Mouse (Mus musculus): ENCODE results near the gene Bst2. TPM values are rescaled to one million over a fixed set of nuclear protein-coding genes. Genes with fewer than 3 reads are reported as not detected.
A peak's percentile ranks its signal among the peaks of the same experiment; 100 is the strongest.

Gene Bst2
- polyA plus RNA-seq, 1 experiment from 2014 or later: 16.1 TPM

- Histone ChIP-seq H3K27me3 (replicated peaks) (no peaks in the 10 kb centered on the region), H3K4me1 (peaks cover 41% of the 10 kb centered on the region), H3K4me3 (replicated peaks) (no peak overlapping the region), H3K27ac (replicated peaks) (no peak overlapping the region), H3K4me2 (peak overlapping the region; percentile 41), H3K36me3 (peaks cover 36% of the 10 kb centered on the region), H3K9me3 (replicated peaks) (no peaks in the 10 kb centered on the region), H3K9ac (replicated peaks) (no peak overlapping the region)
- WGBS: 16% methylated on average over 16 of the region's 16 CpGs
- ATAC-seq (ENCODE audit: low FRiP score): peak; percentile 83
These were observed 42.2 kb downstream of the Bst2 start for GRCm38 (mm10) chr8:71495039-71495438.

GRCm38 (mm10) chr8:71488454-71488853 lies 48.8 kb downstream of the Bst2 start:
- Histone ChIP-seq H3K36me3 (peaks cover 37% of the 10 kb centered on the region), H3K9me3 (replicated peaks) (no peaks in the 10 kb centered on the region), H3K27ac (replicated peaks) (peak overlapping the region; percentile 83), H3K27me3 (replicated peaks) (no peaks in the 10 kb centered on the region), H3K9ac (replicated peaks) (peak overlapping the region; percentile 74), H3K4me3 (replicated peaks) (peak overlapping the region; percentile 57), H3K4me2 (peak overlapping the region; percentile 99), H3K4me1 (peaks cover 58% of the 10 kb centered on the region)
- 0% methylated on average over 22 of the region's 22 CpGs for whole genome bisulfite sequencing
- peak; percentile 90 for ATAC-seq (ENCODE audit: low FRiP score)

- peak; percentile 34; the same call in 1 of the 2 replicates for ATAC-seq (ENCODE audit: low FRiP score)
- no peaks in the 10 kb centered on the region for H3K9me3 ChIP-seq (replicated peaks)
- WGBS: 1% methylated on average over 33 of the region's 33 CpGs
- peaks cover 64% of the 10 kb centered on the region for H3K4me1 ChIP-seq
- H3K27ac ChIP-seq (replicated peaks): peak within 1 kb of the TSS; percentile 83
- H3K9ac ChIP-seq (replicated peaks): peak within 1 kb of the TSS; percentile 74
- H3K4me3 ChIP-seq (replicated peaks): peak within 1 kb of the TSS; percentile 57
- peaks cover 34% of the 10 kb centered on the region for H3K36me3 ChIP-seq
- no peaks in the 10 kb centered on the region for H3K27me3 ChIP-seq (replicated peaks)
- H3K4me2 ChIP-seq: peak within 1 kb of the TSS; percentile 99
These were observed 49.4 kb downstream of the Bst2 start, which contains the start of gene Gtpbp3 for GRCm38 (mm10) chr8:71487691-71488445. Gene Gtpbp3, plus strand, starts transcription at chr8:71488103.

- Histone ChIP-seq H3K9ac (replicated peaks) (peak overlapping the region; percentile 37; the same call in 1 of the 2 replicates), H3K4me2 (peak overlapping the region; percentile 86), H3K27ac (replicated peaks) (peak overlapping the region; percentile 85), H3K36me3 (peaks cover 26% of the 10 kb centered on the region), H3K27me3 (replicated peaks) (no peaks in the 10 kb centered on the region), H3K4me3 (replicated peaks) (peak overlapping the region; percentile 84), H3K9me3 (replicated peaks) (no peaks in the 10 kb centered on the region), H3K4me1 (peaks cover 69% of the 10 kb centered on the region)
- ATAC-seq (ENCODE audit: low FRiP score): no peak
- 23% methylated on average over 7 of the region's 7 CpGs for WGBS
These were observed 51.1 kb downstream of the Bst2 start for GRCm38 (mm10) chr8:71486136-71486529.

GRCm38 (mm10) chr8:71485142-71486135 lies 51.8 kb downstream of the Bst2 start, which contains the start of gene Ano8:
Gene Ano8, minus strand, starts transcription at chr8:71485963.
- ATAC-seq (ENCODE audit: low FRiP score): peak; percentile 82
- H3K4me3 ChIP-seq (replicated peaks): peak within 1 kb of the TSS; percentile 84
- H3K36me3 ChIP-seq: peaks cover 25% of the 10 kb centered on the region
- no peaks in the 10 kb centered on the region for H3K9me3 ChIP-seq (replicated peaks)
- peaks cover 69% of the 10 kb centered on the region for H3K4me1 ChIP-seq
- H3K27me3 ChIP-seq (replicated peaks): no peaks in the 10 kb centered on the region
- peak within 1 kb of the TSS; percentile 99 for H3K9ac ChIP-seq (replicated peaks)
- peak within 1 kb of the TSS; percentile 85 for H3K27ac ChIP-seq (replicated peaks)
- peak within 1 kb of the TSS; percentile 86 for H3K4me2 ChIP-seq
- 6% methylated on average over 51 of the region's 58 CpGs for WGBS

GRCm38 (mm10) chr8:71484736-71485135 lies 52.5 kb downstream of the Bst2 start:
- no peaks in the 10 kb centered on the region for H3K27me3 ChIP-seq (replicated peaks)
- no peak overlapping the region for H3K27ac ChIP-seq (replicated peaks)
- peak overlapping the region; percentile 86 for H3K4me2 ChIP-seq
- H3K4me3 ChIP-seq (replicated peaks): peak overlapping the region; percentile 84
- no peak for ATAC-seq (ENCODE audit: low FRiP score)
- WGBS: 95% methylated on average over 19 of the region's 19 CpGs
- H3K9me3 ChIP-seq (replicated peaks): no peaks in the 10 kb centered on the region
- H3K9ac ChIP-seq (replicated peaks): peak overlapping the region; percentile 99
- peaks cover 27% of the 10 kb centered on the region for H3K36me3 ChIP-seq
- peaks cover 62% of the 10 kb centered on the region for H3K4me1 ChIP-seq

Other genes starting within 250 kb of the Bst2 start
- gene Use1, start 170.6 kb downstream of the Bst2 start, polyA plus RNA-seq (2015; fragmentation: Nextera tagmentation; extraction: Ambion mirVana): 121 and 122 TPM in 2 replicates
- 5.6 and 9.2 TPM in 2 replicates for gene Ocel1, start 166.2 kb downstream of the Bst2 start, polyA plus RNA-seq (2015; fragmentation: Nextera tagmentation; extraction: Ambion mirVana)
- gene Nr2f6, start 155.5 kb downstream of the Bst2 start, polyA plus RNA-seq (2015; fragmentation: Nextera tagmentation; extraction: Ambion mirVana): 28.6 and 34.9 TPM in 2 replicates
- 7.0 and 9.8 TPM in 2 replicates for gene Ushbp1, start 141.7 kb downstream of the Bst2 start, polyA plus RNA-seq (2015; fragmentation: Nextera tagmentation; extraction: Ambion mirVana)
- 96.0 and 96.1 TPM in 2 replicates for gene Babam1, start 140.6 kb downstream of the Bst2 start, polyA plus RNA-seq (2015; fragmentation: Nextera tagmentation; extraction: Ambion mirVana)
- gene Ankle1, start 131.4 kb downstream of the Bst2 start, polyA plus RNA-seq (2015; fragmentation: Nextera tagmentation; extraction: Ambion mirVana): 7.0 and 16.4 TPM in 2 replicates
- gene Abhd8, start 73.8 kb downstream of the Bst2 start, polyA plus RNA-seq (2015; fragmentation: Nextera tagmentation; extraction: Ambion mirVana): 160 and 192 TPM in 2 replicates
- 181 and 182 TPM in 2 replicates for gene Mrpl34, start 72.5 kb downstream of the Bst2 start, polyA plus RNA-seq (2015; fragmentation: Nextera tagmentation; extraction: Ambion mirVana)
- 223 and 252 TPM in 2 replicates for gene Dda1, start 68.3 kb downstream of the Bst2 start, polyA plus RNA-seq (2015; fragmentation: Nextera tagmentation; extraction: Ambion mirVana)
- gene Ano8, start 51.5 kb downstream of the Bst2 start, polyA plus RNA-seq (2015; fragmentation: Nextera tagmentation; extraction: Ambion mirVana): 5.7 and 6.8 TPM in 2 replicates
- gene Gtpbp3, start 49.4 kb downstream of the Bst2 start, polyA plus RNA-seq (2015; fragmentation: Nextera tagmentation; extraction: Ambion mirVana): 15.4 and 17.1 TPM in 2 replicates
- 9.5 and 21.1 TPM in 2 replicates for gene Plvap, start 25.7 kb downstream of the Bst2 start, polyA plus RNA-seq (2015; fragmentation: Nextera tagmentation; extraction: Ambion mirVana)
- gene Ccdc194, start 11.7 kb downstream of the Bst2 start, polyA plus RNA-seq (2015; fragmentation: Nextera tagmentation; extraction: Ambion mirVana): 0.13 TPM in 2 replicates
- gene Mvb12a, start 5.5 kb upstream of the Bst2 start, polyA plus RNA-seq (2015; fragmentation: Nextera tagmentation; extraction: Ambion mirVana): 71.3 and 72.0 TPM in 2 replicates
- gene Tmem221, start 21.4 kb upstream of the Bst2 start, polyA plus RNA-seq (2015; fragmentation: Nextera tagmentation; extraction: Ambion mirVana): 0.15 and 0.95 TPM in 2 replicates
- gene Nxnl1, start 29.1 kb upstream of the Bst2 start, polyA plus RNA-seq (2015; fragmentation: Nextera tagmentation; extraction: Ambion mirVana): 0.15 TPM in 1 of 2 replicates, not detected in the other
- 83.0 and 85.9 TPM in 2 replicates for gene Slc27a1, start 31.4 kb upstream of the Bst2 start, polyA plus RNA-seq (2015; fragmentation: Nextera tagmentation; extraction: Ambion mirVana)
- 223 and 232 TPM in 2 replicates for gene Pgls, start 54.7 kb upstream of the Bst2 start, polyA plus RNA-seq (2015; fragmentation: Nextera tagmentation; extraction: Ambion mirVana)
- gene Fam129c, start 60.2 kb upstream of the Bst2 start, polyA plus RNA-seq (2015; fragmentation: Nextera tagmentation; extraction: Ambion mirVana): 8.4 and 10.2 TPM in 2 replicates
- gene Colgalt1, start 73.5 kb upstream of the Bst2 start, polyA plus RNA-seq (2015; fragmentation: Nextera tagmentation; extraction: Ambion mirVana): 73.4 and 76.9 TPM in 2 replicates
- gene Unc13a, start 134.3 kb upstream of the Bst2 start, polyA plus RNA-seq (2015; fragmentation: Nextera tagmentation; extraction: Ambion mirVana): 18.1 and 22.2 TPM in 2 replicates
- gene Jak3, start 138.8 kb upstream of the Bst2 start, polyA plus RNA-seq (2015; fragmentation: Nextera tagmentation; extraction: Ambion mirVana): 7.4 and 11.5 TPM in 2 replicates
- 1.4 and 2.8 TPM in 2 replicates for gene Insl3, start 151.8 kb upstream of the Bst2 start, polyA plus RNA-seq (2015; fragmentation: Nextera tagmentation; extraction: Ambion mirVana)
- 0.56 and 1.3 TPM in 2 replicates for gene B3gnt3, start 164.3 kb upstream of the Bst2 start, polyA plus RNA-seq (2015; fragmentation: Nextera tagmentation; extraction: Ambion mirVana)
- gene Fcho1, start 188.3 kb upstream of the Bst2 start, polyA plus RNA-seq (2015; fragmentation: Nextera tagmentation; extraction: Ambion mirVana): 81.2 and 85.0 TPM in 2 replicates

Measured in neural tube, embryonic 15.5 days (tissue).